Mouse (Mus musculus) lung, embryonic 15.5 days (tissue): Measurements from ENCODE around the gene Myadml2. TPM values are rescaled to one million over a fixed set of nuclear protein-coding genes. Genes with fewer than 3 reads are reported as not detected.
A peak's percentile ranks its signal among the peaks of the same experiment; 100 is the strongest.

Experiments
- ATAC-seq: fragments of 200-750 bp; cut with Nextera tagmentation; 2 replicates; pipeline ENCODE4 v1.8.0; 2017; ENCODE audit warnings: moderate number of reproducible peaks, borderline replicate concordance; ENCODE audit not compliant: low FRiP score, low TSS enrichment; ENCODE audit errors: extremely low read depth
- H3K27ac ChIP-seq: fragments of 300-500 bp; sonication (generic); 2 replicates; pipeline ENCODE4 v1.5.1; 2015; ENCODE audit warnings: moderate library complexity, mild to moderate bottlenecking, inconsistent platforms
- H3K27me3 ChIP-seq: fragments of 300-500 bp; sonication (generic); 2 replicates; pipeline ENCODE4 v1.6.1; 2015; ENCODE audit warnings: inconsistent platforms
- H3K36me3 ChIP-seq: fragments of 300-500 bp; sonication (generic); 2 replicates; pipeline ENCODE4 v1.6.1; 2015; ENCODE audit warnings: inconsistent platforms
- H3K4me1 ChIP-seq: fragments of 300-500 bp; sonication (generic); 2 replicates; pipeline ENCODE4 v1.6.1; 2015; ENCODE audit warnings: inconsistent platforms
- H3K4me2 ChIP-seq: fragments of 300-500 bp; sonication (generic); 2 replicates; pipeline ENCODE4 v1.6.1; 2015; ENCODE audit warnings: inconsistent platforms, mild to moderate bottlenecking, moderate library complexity
- H3K4me3 ChIP-seq: fragments of 300-500 bp; sonication (generic); 2 replicates; pipeline ENCODE4 v1.5.1; 2015; ENCODE audit warnings: mild to moderate bottlenecking, inconsistent platforms
- H3K9ac ChIP-seq: fragments of 300-500 bp; sonication (generic); 2 replicates; pipeline ENCODE4 v1.6.1; 2015; ENCODE audit warnings: inconsistent platforms
- H3K9me3 ChIP-seq: fragments of 300-500 bp; sonication (generic); 2 replicates; pipeline ENCODE4 v1.6.1; 2016; ENCODE audit warnings: inconsistent platforms
- WGBS: fragments of 180-500 bp; shearing (Covaris S2); methylation state at CpG from one replicate; pipeline ENCODE4 v1.1.7; 2015; 5-methylcytosine and 5-hydroxymethylcytosine counted together
- microRNA-seq: library from miRNA; unstranded; fragments of <30 nt; microRNA quantifications from one replicate; pipeline ENCODE4, GENCODE M21; 2016
- polyA plus RNA-seq: library from polyadenylated mRNA; unstranded; fragments of >200 nt; fragmentation: Nextera tagmentation; extraction: Ambion mirVana; gene quantifications from 2 replicates; pipeline ENCODE4 v1.2.1, GENCODE M21; 2015

Myadml2 gene
- polyA plus RNA-seq, 1 experiment from 2014 or later = 1.3 TPM

- Histone ChIP-seq H3K9ac (no peak overlapping the region), H3K27me3 (no peaks in the 10 kb centered on the region), H3K4me3 (no peak overlapping the region), H3K9me3 (no peaks in the 10 kb centered on the region), H3K4me1 (peaks cover 24% of the 10 kb centered on the region), H3K27ac (no peak overlapping the region), H3K36me3 (peaks cover 61% of the 10 kb centered on the region), H3K4me2 (no peak overlapping the region)
- ATAC-seq = no peak
- WGBS = 92% methylated on average over 3 of the region's 3 CpGs
These were observed 47.2 kb downstream of the Myadml2 start for GRCm38 (mm10) chr11:120600716-120601115.

GRCm38 (mm10) chr11:120598990-120599549 is 48.9 kb downstream of the Myadml2 start:
- 34% methylated on average over 17 of the region's 17 CpGs for WGBS
- Histone ChIP-seq H3K4me3 (peak overlapping the region; percentile 91), H3K36me3 (peaks cover 59% of the 10 kb centered on the region), H3K9me3 (no peaks in the 10 kb centered on the region), H3K27me3 (no peaks in the 10 kb centered on the region), H3K27ac (peak overlapping the region; percentile 85), H3K9ac (peak overlapping the region; percentile 57), H3K4me1 (peaks cover 24% of the 10 kb centered on the region), H3K4me2 (peak overlapping the region; percentile 84)
- no peak for ATAC-seq

GRCm38 (mm10) chr11:120598283-120598989 is 49.5 kb downstream of the Myadml2 start, which contains the start of the genes Alyref and Anapc11:
Gene Alyref (minus strand): TSS chr11:120598365.
Gene Anapc11 (plus strand): TSS chr11:120598421.
- no peaks in the 10 kb centered on the region for H3K27me3 ChIP-seq
- H3K27ac ChIP-seq = peak within 1 kb of the TSS; percentile 89
- ATAC-seq = peak; percentile 97
- under 1% methylated on average over 88 of the region's 88 CpGs for WGBS
- no peaks in the 10 kb centered on the region for H3K9me3 ChIP-seq
- peaks cover 24% of the 10 kb centered on the region for H3K4me1 ChIP-seq
- H3K9ac ChIP-seq = peak within 1 kb of the TSS; percentile 97
- peak within 1 kb of the TSS; percentile 91 for H3K4me2 ChIP-seq
- H3K4me3 ChIP-seq = peak within 1 kb of the TSS; percentile 91
- H3K36me3 ChIP-seq = peaks cover 59% of the 10 kb centered on the region

GRCm38 (mm10) chr11:120597240-120598235 is 50.4 kb downstream of the Myadml2 start:
- Histone ChIP-seq H3K27ac (peak overlapping the region; percentile 89), H3K4me1 (peaks cover 24% of the 10 kb centered on the region), H3K27me3 (no peaks in the 10 kb centered on the region), H3K9me3 (no peaks in the 10 kb centered on the region), H3K4me2 (peak overlapping the region; percentile 91), H3K9ac (peak overlapping the region; percentile 97), H3K4me3 (peak overlapping the region; percentile 91), H3K36me3 (peaks cover 61% of the 10 kb centered on the region)
- ATAC-seq = peak; percentile 50; the same call in 1 of the 2 replicates
- WGBS = 2% methylated on average over 99 of the region's 99 CpGs

Small RNA genes within 50 kb of the gene (microRNA-seq; reads per million reads assigned to microRNA genes)
- gene Mir6936 = 1.7 reads per million

Other genes with a start within 250 kb of the Myadml2 start
- gene Nploc4, start 210.4 kb downstream of the Myadml2 start, polyA plus RNA-seq = 32.5 and 34.5 TPM in 2 replicates
- not detected in 2 replicates for gene Tspan10, start 205.5 kb downstream of the Myadml2 start, polyA plus RNA-seq
- 0.25 and 0.31 TPM in 2 replicates for gene Pde6g, start 194.7 kb downstream of the Myadml2 start, polyA plus RNA-seq
- 12.7 and 13.0 TPM in 2 replicates for gene Oxld1, start 190.1 kb downstream of the Myadml2 start, polyA plus RNA-seq
- 31.2 and 35.5 TPM in 2 replicates for gene Ccdc137, start 190.0 kb downstream of the Myadml2 start, polyA plus RNA-seq
- gene Arl16, start 180.6 kb downstream of the Myadml2 start, polyA plus RNA-seq = 43.8 and 44.6 TPM in 2 replicates
- 125 and 133 TPM in 2 replicates for gene Mrpl12, start 163.5 kb downstream of the Myadml2 start, polyA plus RNA-seq
- gene Slc25a10, start 156.3 kb downstream of the Myadml2 start, polyA plus RNA-seq = 67.5 and 70.9 TPM in 2 replicates
- 0.91 and 1.1 TPM in 2 replicates for gene Gcgr, start 117.5 kb downstream of the Myadml2 start, polyA plus RNA-seq
- 205 and 209 TPM in 2 replicates for gene Mcrip1, start 98.4 kb downstream of the Myadml2 start, polyA plus RNA-seq
- gene Ppp1r27, start 97.0 kb downstream of the Myadml2 start, polyA plus RNA-seq = 0.65 and 1.7 TPM in 2 replicates
- 847 and 883 TPM in 2 replicates for gene P4hb, start 74.9 kb downstream of the Myadml2 start, polyA plus RNA-seq
- gene Arhgdia, start 66.5 kb downstream of the Myadml2 start, polyA plus RNA-seq = 697 and 699 TPM in 2 replicates
- 511 and 543 TPM in 2 replicates for gene Alyref, start 49.8 kb downstream of the Myadml2 start, polyA plus RNA-seq
- 215 and 222 TPM in 2 replicates for gene Anapc11, start 49.7 kb downstream of the Myadml2 start, polyA plus RNA-seq
- gene Npb, start 39.7 kb downstream of the Myadml2 start, polyA plus RNA-seq = 0.78 and 1.4 TPM in 2 replicates
- 103 and 126 TPM in 2 replicates for gene Pcyt2, start 30.2 kb downstream of the Myadml2 start, polyA plus RNA-seq
- 32.6 and 34.3 TPM in 2 replicates for gene Sirt7, start 22.9 kb downstream of the Myadml2 start, polyA plus RNA-seq
- 23.3 and 24.5 TPM in 2 replicates for gene Mafg, start 14.6 kb downstream of the Myadml2 start, polyA plus RNA-seq
- gene Pycr1, start 4.4 kb downstream of the Myadml2 start, polyA plus RNA-seq = 25.4 and 27.2 TPM in 2 replicates
- gene Notum, start 13.0 kb upstream of the Myadml2 start, polyA plus RNA-seq = 4.1 and 4.3 TPM in 2 replicates
- gene Aspscr1, start 24.8 kb upstream of the Myadml2 start, polyA plus RNA-seq = 138 and 143 TPM in 2 replicates
- 160 and 167 TPM in 2 replicates for gene Cenpx, start 65.6 kb upstream of the Myadml2 start, polyA plus RNA-seq
- 57.9 and 59.9 TPM in 2 replicates for gene Lrrc45, start 65.8 kb upstream of the Myadml2 start, polyA plus RNA-seq
- 54.9 and 60.5 TPM in 2 replicates for gene Rac3, start 73.3 kb upstream of the Myadml2 start, polyA plus RNA-seq
- gene Dcxr, start 79.1 kb upstream of the Myadml2 start, polyA plus RNA-seq = 45.1 and 55.1 TPM in 2 replicates
- gene Cbr2, start 84.0 kb upstream of the Myadml2 start, polyA plus RNA-seq = 102 and 103 TPM in 2 replicates
- 3.9 and 4.8 TPM in 2 replicates for gene Hmga1b, start 114.6 kb upstream of the Myadml2 start, polyA plus RNA-seq
- gene Rfng, start 136.0 kb upstream of the Myadml2 start, polyA plus RNA-seq = 35.4 and 38.3 TPM in 2 replicates
- 205 and 213 TPM in 2 replicates for gene Gps1, start 136.1 kb upstream of the Myadml2 start, polyA plus RNA-seq
- gene Dus1l, start 148.2 kb upstream of the Myadml2 start, polyA plus RNA-seq = 84.3 and 90.4 TPM in 2 replicates
- gene Fasn, start 176.4 kb upstream of the Myadml2 start, polyA plus RNA-seq = 49.0 and 53.2 TPM in 2 replicates